Mouse (Mus musculus) C2C12 (cell line): ENCODE results near the gene Map2. TPM values are rescaled to one million over a fixed set of nuclear protein-coding genes. Genes with fewer than 3 reads are reported as not detected.

ENCODE experiments used
- H3K27me3 ChIP-seq: one replicate; pipeline ENCODE4 v1.6.1; 2011; ENCODE audit not compliant: control insufficient read depth, insufficient read depth, insufficient read length
- H3K36me3 ChIP-seq: one replicate; pipeline ENCODE4 v1.6.1; 2011; ENCODE audit not compliant: control insufficient read depth, insufficient read depth
- H3K4me3 ChIP-seq: one replicate; pipeline ENCODE4 v1.5.1; 2011; ENCODE audit warnings: mild to moderate bottlenecking, control low read depth; ENCODE audit not compliant: poor library complexity, insufficient read depth, severe bottlenecking
- H3K79me2 ChIP-seq: one replicate; pipeline ENCODE4 v1.6.1; 2011; ENCODE audit not compliant: control insufficient read depth, insufficient read depth
- H3K79me3 ChIP-seq: one replicate; pipeline ENCODE4 v1.6.1; 2011; ENCODE audit warnings: low read depth, control low read depth
- H3ac ChIP-seq: one replicate; pipeline ENCODE3; 2011; ENCODE audit warnings: low read depth; ENCODE audit not compliant: control insufficient read depth, insufficient read length
- CEBPB ChIP-seq: IDR thresholded peaks from one replicate; pipeline ENCODE4 v1.6.1; 2011; ENCODE audit warnings: low read depth, mild to moderate bottlenecking, control low read depth, moderate library complexity
- CTCF ChIP-seq: IDR thresholded peaks from one replicate; pipeline ENCODE4 v1.5.1; 2011; ENCODE audit not compliant: control insufficient read depth, insufficient read depth, insufficient read length
- FOSL1 ChIP-seq: IDR thresholded peaks from one replicate; pipeline ENCODE4 v1.8.0; 2011; ENCODE audit warnings: mild to moderate bottlenecking, low read length; ENCODE audit not compliant: poor library complexity, insufficient read depth, severe bottlenecking
- MAX ChIP-seq: IDR thresholded peaks from one replicate; pipeline ENCODE4 v1.6.1; 2011; ENCODE audit warnings: mild to moderate bottlenecking, control low read depth
- MYOD1 ChIP-seq: IDR thresholded peaks from one replicate; pipeline ENCODE4 v1.6.1; 2011; ENCODE audit warnings: low read depth; ENCODE audit not compliant: control insufficient read depth, insufficient read length
- MYOG ChIP-seq: IDR thresholded peaks from one replicate; pipeline ENCODE4 v1.6.1; 2011; ENCODE audit not compliant: control insufficient read depth, insufficient read length; ENCODE audit errors: extremely low read depth
- USF1 ChIP-seq: IDR thresholded peaks from one replicate; pipeline ENCODE4 v1.6.1; 2011; ENCODE audit warnings: low read depth, mild to moderate bottlenecking, control low read depth, moderate library complexity
- polyA plus RNA-seq: library from polyadenylated mRNA; unstranded; fragments of >200 nt; fragmentation: generic; extraction: Trizol; gene quantifications from one replicate; pipeline ENCODE4 v1.2.1, GENCODE M21; 2012; ENCODE audit warnings: missing spikeins

Map2 gene
- polyA plus RNA-seq, 1 experiment, result 0.73 TPM

DNA sequence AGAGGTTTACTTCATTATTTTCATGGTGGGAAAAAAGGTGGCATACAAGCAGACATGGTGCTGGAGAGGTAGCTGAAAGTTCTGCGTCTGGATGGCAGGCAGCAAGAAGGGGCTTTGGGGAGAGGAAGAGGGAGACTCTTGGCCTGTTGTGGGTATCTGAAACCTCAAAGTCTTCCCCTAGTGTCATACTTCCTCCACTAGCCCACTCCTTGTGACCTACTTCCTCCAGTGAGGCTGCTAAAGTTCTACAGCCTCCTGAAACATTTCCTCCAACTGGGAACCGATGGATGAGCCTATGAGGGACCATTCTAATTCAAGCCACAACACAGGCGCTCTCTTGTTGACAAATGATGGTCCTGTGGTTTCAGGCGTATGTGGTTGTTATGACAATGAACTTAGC lies 56.9 kb downstream of the Map2 start:
- Histone ChIP-seq H3K36me3 (no peaks in the 10 kb centered on the region), H3K4me3 (no peak overlapping the region), H3ac (no peak overlapping the region), H3K27me3 (no peaks in the 10 kb centered on the region), H3K79me2 (no peaks in the 10 kb centered on the region), H3K79me3 (no peaks in the 10 kb centered on the region)
- no peak for TF ChIP-seq USF1
- no peak for TF ChIP-seq MYOD1
- no peak for TF ChIP-seq CTCF
- no peak for TF ChIP-seq MAX
- TF ChIP-seq CEBPB, result no peak
- no peak for TF ChIP-seq FOSL1
- no peak for TF ChIP-seq MYOG

DNA sequence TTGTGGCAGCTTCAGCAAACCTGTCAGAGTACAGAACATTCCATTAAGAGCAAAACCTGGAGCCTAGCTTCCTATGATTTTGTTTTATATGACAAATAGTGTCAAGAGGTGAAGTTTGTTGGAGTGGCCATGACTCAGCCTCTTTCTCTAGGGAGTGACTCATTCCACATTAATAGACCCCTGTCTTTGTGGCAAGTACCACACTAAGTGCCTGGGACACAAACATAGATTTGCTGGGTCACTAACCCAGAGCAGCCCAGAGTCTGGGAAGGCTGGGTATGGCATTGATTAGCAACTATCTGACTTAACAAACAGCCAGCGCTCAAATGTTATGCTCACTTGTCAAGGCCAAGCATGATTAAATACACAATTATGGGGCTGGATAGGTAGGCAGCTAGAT lies 69.8 kb downstream of the Map2 start:
- Histone ChIP-seq H3K36me3 (no peaks in the 10 kb centered on the region), H3ac (no peak overlapping the region), H3K27me3 (no peaks in the 10 kb centered on the region), H3K79me2 (no peaks in the 10 kb centered on the region), H3K79me3 (no peaks in the 10 kb centered on the region), H3K4me3 (no peak overlapping the region)
- TF ChIP-seq MYOD1 (no peak), FOSL1 (peak; percentile 65)

DNA sequence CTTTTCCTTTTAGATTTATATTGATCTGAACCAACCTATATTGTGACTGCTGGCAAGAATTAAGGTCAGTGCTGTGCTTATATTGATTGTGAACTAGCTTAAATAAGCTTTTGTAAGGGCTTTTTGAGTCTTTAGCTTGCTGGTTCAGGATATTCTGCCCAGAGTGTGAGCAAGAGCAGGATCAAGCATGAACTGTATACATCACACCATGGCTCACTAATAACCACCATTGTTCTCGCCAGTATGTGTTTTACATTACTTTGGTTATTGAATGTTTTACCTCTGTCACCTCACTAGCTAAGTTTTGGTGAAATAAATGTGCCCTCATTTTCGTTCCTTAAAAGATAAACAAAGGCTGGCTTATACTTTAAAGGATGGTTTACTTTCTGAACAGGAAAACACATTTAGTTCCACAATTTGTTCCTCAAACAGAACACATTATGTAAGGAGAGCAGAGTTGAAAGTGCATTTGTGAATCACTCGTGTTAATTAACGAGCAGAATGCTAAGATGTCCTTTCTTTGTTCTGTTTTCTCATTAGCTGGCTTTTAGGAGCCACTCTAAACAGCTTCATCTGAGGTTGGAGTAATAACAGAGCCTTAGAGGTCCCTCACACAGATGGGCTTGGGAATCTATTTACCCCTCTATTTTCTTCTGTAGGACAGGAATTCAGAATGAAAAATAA lies 76.7 kb downstream of the Map2 start:
- Histone ChIP-seq H3K4me3 (no peak overlapping the region), H3ac (no peak overlapping the region), H3K79me3 (no peaks in the 10 kb centered on the region), H3K36me3 (no peaks in the 10 kb centered on the region), H3K79me2 (no peaks in the 10 kb centered on the region), H3K27me3 (no peaks in the 10 kb centered on the region)
- TF ChIP-seq MYOG (no peak), USF1 (no peak)

DNA sequence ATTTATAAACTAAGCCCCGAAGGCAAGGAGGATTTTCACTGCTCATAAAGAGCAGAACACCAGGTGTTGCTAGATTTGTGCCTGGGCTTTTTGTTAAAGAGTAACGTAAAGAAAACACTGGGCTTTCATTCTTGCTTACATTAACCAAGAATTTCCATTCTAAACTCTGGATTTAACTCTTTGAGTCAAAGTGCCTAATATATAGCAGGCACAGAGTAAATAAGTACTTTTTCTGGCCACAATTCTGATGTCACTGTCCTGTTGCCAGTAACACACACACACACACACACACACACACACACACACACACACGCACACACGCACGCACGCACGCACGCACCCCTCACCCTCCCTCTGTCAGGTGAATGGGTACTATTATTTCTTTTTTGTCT lies 77.3 kb downstream of the Map2 start:
- Histone ChIP-seq H3ac (no peak overlapping the region), H3K27me3 (no peaks in the 10 kb centered on the region), H3K79me3 (no peaks in the 10 kb centered on the region), H3K36me3 (no peaks in the 10 kb centered on the region), H3K4me3 (no peak overlapping the region), H3K79me2 (no peaks in the 10 kb centered on the region)
- TF ChIP-seq MYOD1, result no peak

DNA sequence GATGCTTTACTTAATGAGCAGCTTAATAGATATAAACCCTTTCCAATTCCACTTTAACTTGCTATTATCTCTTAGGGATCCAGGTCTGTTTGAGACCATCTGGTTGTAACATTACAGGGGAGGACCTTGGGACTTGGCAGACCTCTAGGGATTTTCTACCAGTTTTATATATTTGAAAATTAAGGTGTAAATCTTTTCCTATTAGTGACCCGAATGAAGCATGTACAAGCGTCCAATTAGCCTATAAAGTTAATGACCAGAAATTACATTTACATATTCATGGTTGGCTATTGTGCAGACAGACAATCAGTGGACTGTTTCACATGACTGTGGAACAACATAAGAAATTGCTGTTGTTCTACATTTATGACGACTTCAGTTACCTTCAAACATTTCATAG lies 88.1 kb downstream of the Map2 start:
- no peak for TF ChIP-seq MAX
- TF ChIP-seq MYOG, result no peak
- TF ChIP-seq USF1, result no peak
- no peak for TF ChIP-seq MYOD1
- no peak for TF ChIP-seq CEBPB
- no peak for TF ChIP-seq CTCF
- TF ChIP-seq FOSL1, result no peak
- no peaks in the 10 kb centered on the region for H3K36me3 ChIP-seq

DNA sequence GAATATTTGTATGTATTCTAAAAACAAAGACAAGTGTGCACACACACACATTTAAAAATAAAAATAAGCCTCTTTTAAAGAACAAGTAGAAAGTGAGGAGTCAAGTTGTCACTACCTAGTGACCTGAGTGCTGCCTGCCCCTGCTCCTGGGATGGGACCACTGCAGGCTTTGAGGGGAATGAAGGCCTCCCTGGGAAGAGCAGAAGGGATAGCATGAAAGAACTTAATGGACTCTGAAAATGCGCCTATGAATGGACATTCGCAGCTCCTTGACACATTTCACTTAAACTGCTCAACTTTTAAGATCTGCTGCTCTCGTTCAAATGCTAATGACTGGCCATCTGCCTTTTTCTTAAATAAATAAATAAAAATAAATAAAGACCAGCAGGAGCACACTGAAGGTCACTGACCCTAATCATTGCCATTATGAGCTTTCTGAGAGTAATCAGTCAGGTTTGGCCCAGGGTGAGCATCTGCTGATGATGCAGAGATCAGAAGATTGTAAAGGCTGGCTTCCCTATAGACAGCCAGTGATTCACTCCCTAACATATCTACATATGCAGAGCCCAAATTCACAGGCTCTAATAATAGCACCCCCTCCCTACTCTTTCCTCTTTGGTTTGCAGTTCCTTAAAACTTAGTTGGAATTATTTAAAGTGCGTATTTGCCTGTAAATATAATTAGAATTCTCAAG lies 91.3 kb downstream of the Map2 start:
- Histone ChIP-seq H3K79me2 (no peaks in the 10 kb centered on the region), H3K79me3 (no peaks in the 10 kb centered on the region), H3K4me3 (no peak overlapping the region), H3K27me3 (no peaks in the 10 kb centered on the region), H3ac (no peak overlapping the region), H3K36me3 (no peaks in the 10 kb centered on the region)
- no peak for TF ChIP-seq MAX
- TF ChIP-seq MYOD1, result no peak
- TF ChIP-seq FOSL1, result no peak
- TF ChIP-seq USF1, result no peak
- TF ChIP-seq CTCF, result no peak
- TF ChIP-seq CEBPB, result no peak
- no peak for TF ChIP-seq MYOG

More for the DNA sequence above, 88.1 kb downstream of the Map2 start:
- no peaks in the 10 kb centered on the region for H3K79me2 ChIP-seq
- H3K79me3 ChIP-seq, result no peaks in the 10 kb centered on the region
- H3K4me3 ChIP-seq, result no peak overlapping the region
- no peak overlapping the region for H3ac ChIP-seq
- H3K27me3 ChIP-seq, result no peaks in the 10 kb centered on the region

DNA sequence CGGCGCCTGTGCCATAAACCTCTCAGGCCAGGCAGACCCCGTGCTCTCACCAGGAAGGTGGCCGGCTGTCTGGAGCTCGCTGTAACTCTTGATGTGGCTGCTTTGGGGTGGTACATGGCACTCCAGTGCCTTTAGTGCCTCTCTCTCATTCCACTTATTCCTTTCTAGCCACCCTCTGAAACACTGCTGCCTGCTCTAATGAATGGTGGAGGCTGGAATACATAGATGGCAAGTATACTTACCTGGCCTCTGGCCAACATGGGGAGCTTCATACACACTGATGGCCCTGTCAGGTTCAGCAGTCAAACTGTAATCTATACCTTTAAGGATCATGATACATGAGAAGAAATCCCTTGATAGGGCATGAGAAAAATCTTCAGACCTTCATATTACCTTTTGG lies 102.6 kb downstream of the Map2 start:
- Histone ChIP-seq H3K79me3 (no peaks in the 10 kb centered on the region), H3K4me3 (no peak overlapping the region), H3K36me3 (no peaks in the 10 kb centered on the region), H3K79me2 (no peaks in the 10 kb centered on the region), H3ac (no peak overlapping the region), H3K27me3 (no peaks in the 10 kb centered on the region)
- TF ChIP-seq MYOG (no peak), CEBPB (no peak), MAX (no peak), USF1 (no peak), MYOD1 (no peak), CTCF (no peak), FOSL1 (no peak)
